Mouse (Mus musculus) WW6 (cell line): Measurements from ENCODE around the gene Thbs4.

Experiments
- DNase-seq: peaks from one replicate; pipeline ENCODE4 v3.0.0-alpha.2; 2013; ENCODE audit warnings: low read depth, low spot score

The Thbs4 gene

GRCm38 (mm10) chr13:92717851-92718665 lies 76.6 kb downstream of the Thbs4 start:
- DNase-seq = no peak

GRCm38 (mm10) chr13:92712619-92713018 lies 82.0 kb downstream of the Thbs4 start:
- DNase-seq = no peak

GRCm38 (mm10) chr13:92711821-92712220 lies 82.8 kb downstream of the Thbs4 start:
- DNase-seq = no peak

GRCm38 (mm10) chr13:92710361-92710760 lies 84.3 kb downstream of the Thbs4 start:
- no peak for DNase-seq

GRCm38 (mm10) chr13:92709535-92709934 lies 85.1 kb downstream of the Thbs4 start:
- no peak for DNase-seq

GRCm38 (mm10) chr13:92708466-92708865 lies 86.2 kb downstream of the Thbs4 start:
- DNase-seq = no peak

GRCm38 (mm10) chr13:92707941-92708340 lies 86.7 kb downstream of the Thbs4 start:
- no peak for DNase-seq

GRCm38 (mm10) chr13:92706342-92707061 lies 88.1 kb downstream of the Thbs4 start:
- no peak for DNase-seq

- no peak for DNase-seq
Observed at GRCm38 (mm10) chr13:92705016-92705535, 89.5 kb downstream of the Thbs4 start.

- no peak for DNase-seq
Observed at GRCm38 (mm10) chr13:92704189-92704588, 90.4 kb downstream of the Thbs4 start.

- DNase-seq = peak; percentile 22
Observed at GRCm38 (mm10) chr13:92703241-92704027, 91.2 kb downstream of the Thbs4 start.

- DNase-seq = no peak
Observed at GRCm38 (mm10) chr13:92702035-92702434, 92.6 kb downstream of the Thbs4 start.
